23 mouse cellular contexts compared by ENCODE assay signal in the genomic region with DNA sequence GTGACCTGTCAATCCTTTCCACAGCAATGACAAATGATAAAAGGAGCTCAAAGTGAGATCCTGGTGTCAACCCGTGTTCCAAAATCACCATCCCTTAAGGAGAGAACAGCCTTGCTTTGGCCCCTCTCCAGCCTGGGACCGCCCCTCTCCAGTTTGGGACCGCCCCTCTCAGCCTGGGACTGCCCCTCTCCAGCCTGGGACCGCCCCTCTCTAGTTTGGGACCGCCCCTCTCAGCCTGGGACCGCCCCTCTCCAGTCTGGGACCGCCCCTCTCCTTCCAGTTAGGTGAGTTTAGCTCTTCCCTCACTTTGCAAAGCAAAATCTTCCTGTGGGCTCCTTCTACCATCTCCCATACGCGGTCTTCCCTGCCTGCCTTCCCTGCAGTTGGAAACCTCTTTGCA. TPM values are rescaled to one million over a fixed set of nuclear protein-coding genes. Genes with fewer than 3 reads are reported as not detected.
DNase-seq lines count a peak whose midpoint lies in the region; ATAC-seq and TF ChIP-seq lines count a peak whose summit lies in the region.
"Had no signal": no experiment of that assay in that cellular context is flagged by ENCODE, and none has a peak within 500 bp of the region (broad histone marks: within the 10 kb centered on the region; RNA-seq: fewer than 3 reads in every experiment).

No protein-coding gene starts in this region.

- no peak overlapping the region for H3K4me3 ChIP-seq in lung, embryonic 14.5 days (ENCODE audit: low read depth, low read length)
- peak overlapping the region; percentile 56 for H3K4me3 ChIP-seq in E14TG2a.4 (replicated peaks; ENCODE audit: low read length)
- no peak overlapping the region for H3K4me3 ChIP-seq in embryonic facial prominence, embryonic 10.5 days
- H3K4me3 ChIP-seq: forebrain, embryonic 10.5 days; heart, embryonic 12.5 days; hindbrain, embryonic 10.5 days; kidney, embryonic 15.5 days; midbrain, embryonic 12.5 days had no signal

- DNase-seq in lung, embryonic 14.5 days, result peak; percentile 11
- no peak for DNase-seq in lung, postnatal 25 days (ENCODE audit: low spot score)
- peak; percentile 77 for DNase-seq in ES-CJ7 (ENCODE audit: low read depth, low spot score)
- peak; percentile 17 for DNase-seq in embryonic facial prominence, embryonic 10.5 days (ENCODE audit: low spot score)
- DNase-seq in right cerebral cortex, adult 18-20 months, result no peak
- DNase-seq in ovary, adult 18-20 months (ENCODE audit: low spot score), result no peak
- DNase-seq: adrenal gland, postnatal 25 days; cerebellum, adult 9-10 months; gastrocnemius, postnatal 10 days; heart, postnatal 10 days; right cerebral cortex, postnatal 4 days had no signal

- 0 out of 2 replicates have a peak, but pooled peaks cover 4% of the 10 kb centered on the region for H3K4me1 ChIP-seq in lung, embryonic 14.5 days (ENCODE audit: insufficient read depth)
- peaks cover 76% of the 10 kb centered on the region for H3K4me1 ChIP-seq in E14TG2a.4 (replicated peaks; ENCODE audit: low read depth, low read length)
- H3K4me1 ChIP-seq in embryonic facial prominence, embryonic 10.5 days, result peaks cover 21% of the 10 kb centered on the region

- no peaks in the 10 kb centered on the region for H3K27me3 ChIP-seq in lung, embryonic 14.5 days (ENCODE audit: insufficient read depth, low read length)
- H3K27me3 ChIP-seq in E14TG2a.4 (ENCODE audit: insufficient read depth, low read length), result peaks cover 9% of the 10 kb centered on the region
- H3K27me3 ChIP-seq in embryonic facial prominence, embryonic 10.5 days (replicated peaks; ENCODE audit: low read depth, poor library complexity, severe bottlenecking), result peaks cover 31% of the 10 kb centered on the region
- H3K27me3 ChIP-seq: Patski had no signal

- no peak overlapping the region for H3K4me2 ChIP-seq in lung, embryonic 14.5 days
- H3K4me2 ChIP-seq: heart, embryonic 12.5 days; kidney, embryonic 15.5 days; midbrain, embryonic 12.5 days had no signal

- H3K9me3 ChIP-seq in lung, embryonic 14.5 days (ENCODE audit: low read depth, low read length), result no peaks in the 10 kb centered on the region
- H3K9me3 ChIP-seq in E14TG2a.4 (ENCODE audit: low read length), result no peaks in the 10 kb centered on the region
- no peaks in the 10 kb centered on the region for H3K9me3 ChIP-seq in embryonic facial prominence, embryonic 10.5 days
- H3K9me3 ChIP-seq: forebrain, embryonic 10.5 days; G1E; heart, embryonic 12.5 days; hindbrain, embryonic 10.5 days; kidney, embryonic 15.5 days; midbrain, embryonic 12.5 days had no signal

- ATAC-seq in lung, embryonic 14.5 days (ENCODE audit: insufficient read depth), result no peak
- ATAC-seq in monocyte, adult 5-6 weeks (replicated peaks; ENCODE audit: insufficient number of reproducible peaks, low FRiP score, low TSS enrichment, poor library complexity, severe bottlenecking), result no peak
- ATAC-seq: forebrain, embryonic 16.5 days; hindbrain, embryonic 16.5 days; intestine, embryonic 16.5 days; Patski had no signal

- H3K36me3 ChIP-seq in lung, embryonic 14.5 days (ENCODE audit: insufficient read depth), result no peaks in the 10 kb centered on the region
- H3K36me3 ChIP-seq in E14TG2a.4 (ENCODE audit: insufficient read depth, low read length), result no peaks in the 10 kb centered on the region
- H3K36me3 ChIP-seq in embryonic facial prominence, embryonic 10.5 days (replicated peaks), result no peaks in the 10 kb centered on the region
- H3K36me3 ChIP-seq: forebrain, embryonic 10.5 days; G1E; heart, embryonic 12.5 days; hindbrain, embryonic 10.5 days; kidney, embryonic 15.5 days; midbrain, embryonic 12.5 days had no signal

- 33% methylated on average over 9 of the region's 9 CpGs for WGBS in lung, embryonic 14.5 days
- WGBS in embryonic facial prominence, embryonic 10.5 days, result 30% methylated on average over 9 of the region's 9 CpGs

- no peak overlapping the region for H3K27ac ChIP-seq in lung, embryonic 14.5 days (ENCODE audit: low read depth)
- H3K27ac ChIP-seq in embryonic facial prominence, embryonic 10.5 days (replicated peaks), result no peak overlapping the region
- H3K27ac ChIP-seq: forebrain, embryonic 10.5 days; hindbrain, embryonic 10.5 days; kidney, embryonic 15.5 days; midbrain, embryonic 12.5 days had no signal

- TF ChIP-seq CTCF in lung, embryonic 14.5 days (IDR thresholded peaks at IDR 0.05; ENCODE audit: low read depth), result no peak
- no peak for TF ChIP-seq CTCF in E14TG2a.4 (conservative IDR thresholded peaks at IDR 0.05; ENCODE audit: low read length)

- no peak overlapping the region for H3K9ac ChIP-seq in lung, embryonic 14.5 days
- H3K9ac ChIP-seq: heart, embryonic 12.5 days; kidney, embryonic 15.5 days; midbrain, embryonic 12.5 days had no signal

RNA-seq across cellular contexts. Expression of gene Atxn1, which starts 46.4 kb away (rescaled TPM):
- 3.9 and 6.4 TPM in 2 replicates for polyA plus RNA-seq in lung, embryonic 14.5 days (2014; fragmentation: Nextera tagmentation; extraction: Ambion mirVana)
- 1.1 and 1.2 TPM in 2 replicates for polyA plus RNA-seq in embryonic facial prominence, embryonic 10.5 days (2016; fragmentation: Nextera tagmentation; extraction: Ambion mirVana)
- total RNA-seq in monocyte, adult 5-6 weeks (2017), result 8.2 to 29.2 TPM (median 18.5 TPM) in 3 replicates

Comparison
In these comparisons a context has a peak if more than half of its experiments do, and no peak if none do; other contexts are left out.
1. DNase-seq: peak in lung, embryonic 14.5 days (single experiment), ES-CJ7 (single experiment) and embryonic facial prominence, embryonic 10.5 days (single experiment); none in lung, postnatal 25 days (single experiment), right cerebral cortex, adult 18-20 months (single experiment) and ovary, adult 18-20 months (single experiment).